Mouse (Mus musculus) ES-Bruce4 (cell line): Measurements from ENCODE around the gene Tbc1d23.

ENCODE experiments used
- CTCF ChIP-seq: IDR thresholded peaks from one replicate; pipeline ENCODE4 v1.8.1; 2011; ENCODE audit warnings: low read depth, low read length
- POLR2A ChIP-seq: IDR thresholded peaks from one replicate; pipeline ENCODE4 v1.8.1; 2011; ENCODE audit warnings: low read length; ENCODE audit not compliant: insufficient read depth

- TF ChIP-seq CTCF (no peak), POLR2A (no peak)
Observed at GRCm38 (mm10) chr16:57196590-57196989, 34.7 kb downstream of the Tbc1d23 start.
